Mouse (Mus musculus) heart, embryonic 14.5 days (tissue): Measurements from ENCODE around the gene Tagap1. TPM values are rescaled to one million over a fixed set of nuclear protein-coding genes. Genes with fewer than 3 reads are reported as not detected.
"Not testable (repeated sequence)": the region's sequence is repeated elsewhere in the genome, so short reads cannot be mapped to it uniquely, and the experiment has no call there.

Source experiments
- ATAC-seq: fragments of 200-750 bp; cut with Nextera tagmentation; 2 replicates; pipeline ENCODE4 v1.8.0; 2017; ENCODE audit warnings: low read depth, moderate TSS enrichment; ENCODE audit not compliant: insufficient number of reproducible peaks, insufficient read depth, low FRiP score
- H3K27ac ChIP-seq, 2 experiments: fragments of 200-500 bp in 1 of 2; fragments of 300-500 bp in 1 of 2; sonication (generic) in 1 of 2; replicated peaks in 1 of 2; 2 replicates each; pipeline ENCODE4 v1.5.1; 2012 to 2014; ENCODE audit warnings: low read depth in 2 of 2, low read length in 2 of 2, control low read depth in 1 of 2, mild to moderate bottlenecking in 1 of 2, mixed read lengths in 1 of 2; ENCODE audit not compliant: control insufficient read depth in 1 of 2, insufficient read depth in 1 of 2
- H3K27me3 ChIP-seq: fragments of 300-500 bp; sonication (generic); 2 replicates; pipeline ENCODE4 v1.6.1; 2014; ENCODE audit warnings: mild to moderate bottlenecking, low read length, control low read depth; ENCODE audit not compliant: control insufficient read depth, insufficient read depth
- H3K36me3 ChIP-seq: fragments of 300-500 bp; sonication (generic); 2 replicates; pipeline ENCODE4 v1.6.1; 2014; ENCODE audit warnings: mild to moderate bottlenecking, control low read depth, low read length, mixed read lengths; ENCODE audit not compliant: control insufficient read depth, insufficient read depth
- H3K4me1 ChIP-seq, 2 experiments: fragments of 200-500 bp in 1 of 2; fragments of 300-500 bp in 1 of 2; sonication (generic) in 1 of 2; 2 replicates each; pipeline ENCODE4 v1.6.1; 2012 to 2014; ENCODE audit warnings: low read length in 2 of 2, control low read depth in 1 of 2, mixed read lengths in 1 of 2; ENCODE audit not compliant: control insufficient read depth in 2 of 2, insufficient read depth in 2 of 2
- H3K4me2 ChIP-seq: fragments of 300-500 bp; sonication (generic); 2 replicates; pipeline ENCODE4 v1.6.1; 2014; ENCODE audit warnings: mild to moderate bottlenecking, low read length
- H3K4me3 ChIP-seq, 2 experiments: fragments of 200-500 bp in 1 of 2; fragments of 300-500 bp in 1 of 2; sonication (generic) in 1 of 2; 2 replicates each; pipeline ENCODE4 v1.5.1; 2012 to 2014; ENCODE audit warnings: low read length in 2 of 2, mild to moderate bottlenecking in 2 of 2, control low read depth in 1 of 2, low read depth in 1 of 2, moderate library complexity in 1 of 2; ENCODE audit not compliant: control insufficient read depth in 1 of 2, insufficient read depth in 1 of 2
- H3K9ac ChIP-seq: fragments of 300-500 bp; sonication (generic); 2 replicates; pipeline ENCODE4 v1.6.1; 2014; ENCODE audit warnings: mild to moderate bottlenecking, low read length
- H3K9me3 ChIP-seq: fragments of 300-500 bp; sonication (generic); 2 replicates; pipeline ENCODE4 v1.6.1; 2016; ENCODE audit warnings: low read length, control low read depth; ENCODE audit not compliant: control insufficient read depth
- WGBS: fragments of 180-500 bp; shearing (Covaris S2); extraction: QIAGEN DNeasy Blood & Tissue Kit; methylation state at CpG from one replicate; pipeline ENCODE4 v1.1.7; 2014; 5-methylcytosine and 5-hydroxymethylcytosine counted together
- polyA plus RNA-seq: library from polyadenylated mRNA; unstranded; fragments of >200 nt; fragmentation: Nextera tagmentation; extraction: Ambion mirVana; gene quantifications from 2 replicates; pipeline ENCODE4 v1.2.1, GENCODE M21; 2014

The Tagap1 gene
- polyA plus RNA-seq, 1 experiment from 2014 or later, result 36.1 TPM

DNA sequence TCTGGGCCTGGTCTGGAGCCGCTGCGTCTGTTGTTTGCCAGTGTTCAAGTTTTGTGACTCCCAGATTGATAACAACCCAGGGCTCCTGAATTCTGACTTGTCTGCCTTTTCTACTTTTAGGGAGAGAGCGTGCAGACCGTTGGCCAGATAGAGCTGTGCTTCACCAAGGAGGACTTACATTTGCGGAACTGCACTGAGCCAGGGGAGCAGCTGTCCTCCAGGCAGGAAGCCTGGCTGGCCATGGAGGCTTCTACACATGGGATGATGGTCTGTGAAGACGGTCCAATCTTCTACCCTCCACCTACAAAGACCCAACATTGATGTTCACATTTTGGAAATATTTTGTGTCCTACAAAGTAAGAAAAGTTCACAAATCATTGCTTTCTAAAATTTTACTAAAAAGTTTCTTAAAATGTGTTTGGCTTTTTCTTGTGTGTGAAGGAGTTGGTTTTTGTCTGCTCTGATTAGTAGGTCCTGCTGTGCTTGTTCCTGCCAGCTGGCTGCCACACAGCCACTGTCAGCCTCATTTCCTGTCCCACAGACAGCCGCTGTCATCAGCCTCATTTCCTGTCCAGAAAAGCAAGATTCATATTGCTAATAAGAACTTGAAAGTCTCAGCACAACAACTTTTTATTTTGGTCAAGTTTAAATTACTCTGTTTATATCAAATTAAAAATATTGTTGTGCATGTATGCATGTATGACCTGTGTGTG, 37.0 kb upstream of the Tagap1 start:
- not testable (repeated sequence) for H3K4me2 ChIP-seq, H3K27me3 ChIP-seq, H3K9ac ChIP-seq, H3K36me3 ChIP-seq, H3K4me3 ChIP-seq, ATAC-seq, H3K9me3 ChIP-seq, H3K4me1 ChIP-seq, H3K27ac ChIP-seq
- no CpG with 5 or more reads among the region's 7 CpGs for WGBS

GRCm38 (mm10) chr17:6996826-6997225, 35.9 kb upstream of the Tagap1 start:
- not testable (repeated sequence) for H3K36me3 ChIP-seq, H3K27me3 ChIP-seq, H3K9me3 ChIP-seq, ATAC-seq, H3K4me2 ChIP-seq, H3K27ac ChIP-seq, H3K9ac ChIP-seq, H3K4me3 ChIP-seq, H3K4me1 ChIP-seq
- 84% methylated on average over 8 of the region's 8 CpGs for WGBS

DNA sequence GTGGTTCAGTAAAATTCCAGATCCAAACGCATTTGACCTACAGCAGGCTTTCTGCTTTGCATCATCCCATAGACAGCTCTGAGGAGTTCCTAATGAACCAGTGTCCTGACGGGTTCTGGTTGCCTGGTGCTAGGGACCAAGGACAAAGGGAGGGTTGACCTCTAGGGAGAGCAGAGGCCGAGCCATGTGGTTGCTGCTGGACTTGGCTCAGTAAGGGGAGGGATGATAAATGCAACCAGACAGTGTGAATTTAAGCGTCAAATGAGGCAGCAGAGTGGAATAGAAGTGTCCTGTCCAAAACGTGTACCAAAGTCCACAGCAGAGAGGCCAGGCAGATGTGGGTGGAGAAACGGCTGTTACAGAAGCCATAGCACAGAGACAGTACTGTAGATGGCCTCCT, 34.5 kb upstream of the Tagap1 start:
- H3K36me3 ChIP-seq, H3K4me1 ChIP-seq, H3K4me3 ChIP-seq, H3K4me2 ChIP-seq, H3K9me3 ChIP-seq, H3K27ac ChIP-seq, H3K9ac ChIP-seq, ATAC-seq, H3K27me3 ChIP-seq: not testable (repeated sequence)
- no CpG with 5 or more reads among the region's 6 CpGs for WGBS

DNA sequence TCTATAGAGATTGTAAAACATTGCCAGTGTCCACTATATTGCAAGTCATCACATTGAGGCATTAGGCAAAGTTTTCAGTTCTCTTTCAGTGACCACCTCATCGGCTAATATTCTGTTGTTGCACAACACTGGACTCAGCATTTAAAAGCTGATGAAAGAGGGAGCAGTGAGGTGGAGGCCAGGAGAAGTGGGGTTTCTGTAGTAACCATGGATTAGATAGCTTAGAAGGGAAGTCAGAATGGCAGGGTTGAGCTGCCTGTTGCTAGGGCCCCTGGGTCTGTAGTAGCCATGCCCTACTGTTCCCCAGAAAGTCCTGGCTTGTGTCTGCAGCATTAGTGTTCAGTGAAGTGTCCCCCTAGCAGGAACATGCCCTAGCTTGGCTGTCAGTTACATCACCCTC, 25.2 kb upstream of the Tagap1 start:
- H3K9ac ChIP-seq, H3K36me3 ChIP-seq, H3K4me1 ChIP-seq, H3K4me3 ChIP-seq, H3K4me2 ChIP-seq, H3K27ac ChIP-seq, H3K27me3 ChIP-seq, H3K9me3 ChIP-seq, ATAC-seq: not testable (repeated sequence)
- 93% methylated on average over 1 of the region's 1 CpGs for WGBS

- not testable (repeated sequence) for H3K4me2 ChIP-seq, H3K36me3 ChIP-seq, H3K27ac ChIP-seq, H3K4me1 ChIP-seq, H3K27me3 ChIP-seq, H3K9me3 ChIP-seq, H3K4me3 ChIP-seq, H3K9ac ChIP-seq, ATAC-seq
- WGBS, result 95% methylated on average over 5 of the region's 8 CpGs
Measured at GRCm38 (mm10) chr17:6980144-6980543, 19.2 kb upstream of the Tagap1 start.

DNA sequence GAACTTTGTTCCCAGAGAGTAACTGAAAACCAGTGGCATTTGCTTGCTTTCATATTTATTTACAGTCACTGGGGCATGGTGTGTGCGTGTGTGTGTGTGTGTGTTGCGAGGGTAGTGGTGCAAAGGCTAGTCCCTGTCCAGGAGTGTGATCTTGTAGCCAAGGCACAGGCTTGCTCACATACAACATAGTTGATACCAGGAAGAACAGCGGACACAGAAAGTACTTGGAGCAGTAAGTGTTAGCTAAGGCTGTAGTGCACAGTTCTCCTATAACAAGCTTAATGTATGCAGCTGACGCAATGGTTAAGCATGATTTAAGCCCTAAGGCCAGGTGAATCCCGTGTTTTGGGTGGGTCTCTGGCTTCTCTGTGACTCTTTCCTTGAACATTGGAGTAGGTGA, 18.4 kb upstream of the Tagap1 start:
- ATAC-seq, H3K36me3 ChIP-seq, H3K27me3 ChIP-seq, H3K9me3 ChIP-seq, H3K27ac ChIP-seq, H3K4me1 ChIP-seq: not testable (repeated sequence)
- H3K4me2 ChIP-seq, result peak overlapping the region; percentile 57
- WGBS, result 17% methylated on average over 5 of the region's 5 CpGs
- H3K4me3 ChIP-seq, result peak overlapping the region; percentile 52 to 68
- peak overlapping the region; percentile 78 for H3K9ac ChIP-seq

DNA sequence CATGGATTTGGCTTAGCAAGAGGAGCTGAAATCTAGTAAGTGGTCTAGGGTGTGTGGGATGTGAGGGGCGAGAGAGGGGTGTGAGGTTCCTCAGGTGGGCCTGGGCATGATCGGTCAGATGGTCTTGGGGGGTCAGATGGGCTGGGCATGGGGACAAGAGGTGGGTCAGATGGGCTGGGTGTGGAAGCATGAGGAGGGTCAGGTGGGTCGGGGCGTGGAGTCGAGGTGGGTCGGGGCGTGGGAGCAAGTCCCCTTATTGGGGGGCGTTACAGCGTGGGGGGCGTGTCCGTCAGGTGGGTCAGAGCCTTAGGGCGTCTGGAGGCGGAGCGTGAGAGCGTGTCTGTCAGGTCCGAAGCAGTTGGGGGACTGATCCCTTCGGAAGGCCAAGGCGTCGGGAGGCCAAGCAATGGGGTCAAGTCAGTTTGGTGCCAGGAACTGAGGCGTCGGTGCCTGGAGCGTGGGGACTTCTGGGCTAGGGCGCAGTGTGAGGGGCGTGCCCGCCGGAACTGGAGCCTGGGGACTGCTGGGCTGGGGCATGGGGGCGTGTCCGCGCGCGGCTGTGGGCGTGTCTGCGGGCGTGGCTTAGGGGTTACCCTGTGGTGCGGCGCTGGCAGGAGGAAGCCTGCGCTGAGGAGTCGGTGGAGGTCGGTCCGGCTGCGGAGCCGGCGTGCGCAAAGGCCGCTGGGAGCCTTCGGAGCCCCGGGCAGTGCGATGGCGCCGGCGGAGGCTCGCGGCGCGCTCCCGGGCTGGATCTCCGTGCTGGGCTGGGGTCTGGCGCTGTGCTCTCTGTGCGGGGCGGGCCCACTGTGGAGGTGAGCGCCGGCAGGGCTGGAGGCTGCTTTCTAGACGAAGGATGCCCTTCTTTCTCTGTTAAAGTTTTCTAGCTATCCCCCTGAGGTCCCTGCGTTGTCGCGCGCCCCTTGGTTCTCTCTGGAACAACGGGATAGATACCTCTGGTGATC, 17.6 kb upstream of the Tagap1 start, which contains the start of gene Gm49721:
Gene Gm49721 (plus strand): TSS at position 618 of the 962 bp plus-strand sequence.
- ATAC-seq, result peak; percentile 98
- not testable (repeated sequence) for H3K4me1 ChIP-seq, H3K27me3 ChIP-seq, H3K9me3 ChIP-seq, H3K36me3 ChIP-seq
- under 1% methylated on average over 49 of the region's 68 CpGs for WGBS
- peak within 1 kb of the TSS; percentile 57 for H3K4me2 ChIP-seq
- peak within 1 kb of the TSS; percentile 78 for H3K9ac ChIP-seq
- H3K27ac ChIP-seq, result peak within 1 kb of the TSS in 1 of 2 experiments; percentile 56; a peak in 2 of 4 replicates
- H3K4me3 ChIP-seq, result peak within 1 kb of the TSS; percentile 52 to 68
